Mouse (Mus musculus): ENCODE measurements at regions not wholly inside any gene's neighbourhood (a gene's known extent, or its start where the extent isn't known, plus 50 kb on each side); places are given as distances from the start of the nearest gene placed in this dataset.

DNA sequence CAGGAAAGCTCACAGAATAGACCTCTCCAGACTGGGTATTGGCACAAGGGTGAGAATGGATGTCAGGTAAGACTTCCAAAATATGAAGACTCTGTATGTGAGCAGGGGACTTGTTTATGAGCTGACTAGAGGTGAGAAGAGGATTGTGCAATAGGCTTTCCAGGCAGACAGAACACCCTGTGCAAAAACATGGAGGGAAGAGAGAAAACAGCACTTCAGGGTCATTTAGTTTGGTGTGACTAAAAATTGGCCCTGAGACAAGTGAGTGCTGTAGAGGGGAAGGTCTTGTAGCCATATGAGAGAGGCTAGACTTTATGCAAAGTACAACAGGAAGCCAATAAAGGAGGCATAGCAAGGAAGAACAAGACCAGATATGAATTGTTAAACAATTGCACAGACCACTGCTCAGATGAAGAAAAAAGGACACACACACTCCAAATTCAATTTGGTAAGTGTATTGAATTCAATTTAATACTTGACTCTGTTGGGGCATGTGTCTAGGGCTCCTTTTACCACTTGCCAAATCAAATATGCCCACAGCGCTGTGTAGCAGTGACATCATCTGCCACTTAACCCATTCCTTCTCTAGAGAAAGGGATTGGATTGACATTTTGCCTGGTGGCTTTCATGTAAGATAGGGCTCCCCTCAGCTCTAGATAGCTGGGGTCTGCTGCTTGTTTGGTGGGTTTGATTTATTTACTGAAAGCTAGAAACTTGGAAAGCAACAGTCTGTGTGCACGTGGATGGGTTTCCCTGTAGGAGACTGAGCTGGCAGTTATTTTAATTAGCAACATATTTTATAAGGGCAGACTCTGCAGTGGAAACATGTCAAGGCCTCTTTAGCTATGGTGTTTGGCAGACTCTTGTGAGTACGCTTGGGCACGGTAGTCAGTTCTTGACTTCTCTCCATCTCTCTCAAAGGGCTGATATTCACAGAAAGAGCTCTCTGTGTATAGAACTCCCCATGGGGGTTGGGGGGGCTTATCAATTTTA lies 501.1 kb upstream of the Gm26657 start:
- ATAC-seq, result no peak
- no peaks in the 10 kb centered on the region for H3K9me3 ChIP-seq (ENCODE audit: control insufficient read depth, low read length)
- H3K27ac ChIP-seq (ENCODE audit: low read depth, low read length), result no peak overlapping the region
- no peak overlapping the region for H3K9ac ChIP-seq (ENCODE audit: low read depth, low read length)
- no peak overlapping the region for H3K4me2 ChIP-seq (ENCODE audit: low read length)
- 67% methylated on average over 4 of the region's 4 CpGs for WGBS
- no peaks in the 10 kb centered on the region for H3K36me3 ChIP-seq (ENCODE audit: control insufficient read depth, insufficient read depth, low read length)
- H3K4me3 ChIP-seq (ENCODE audit: low read length), result no peak overlapping the region
- no peaks in the 10 kb centered on the region for H3K27me3 ChIP-seq (replicated peaks; ENCODE audit: control insufficient read depth, insufficient read depth, low read length)
- H3K4me1 ChIP-seq (ENCODE audit: control insufficient read depth, insufficient read depth, low read depth, low read length), result no peaks in the 10 kb centered on the region

DNA sequence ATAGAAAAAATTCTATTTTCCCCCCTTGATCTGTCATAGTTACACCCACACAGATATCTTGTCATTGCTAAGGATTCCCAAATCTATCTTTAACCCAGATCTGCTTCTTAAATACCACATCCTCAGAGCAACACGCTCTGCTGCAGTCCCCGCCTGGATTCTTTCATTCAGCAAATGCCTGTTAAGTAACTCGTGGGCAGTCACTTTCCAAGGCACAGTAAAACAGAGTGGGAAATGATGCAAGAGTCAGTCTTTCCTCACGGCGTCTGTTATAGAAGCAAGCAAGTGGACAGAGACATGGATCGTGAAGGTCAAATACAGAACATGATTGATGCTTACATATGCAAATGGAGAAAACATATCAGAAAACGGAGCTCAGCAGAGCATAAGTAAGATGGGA lies 508.5 kb upstream of the Gm26657 start:
- no peak overlapping the region for H3K9ac ChIP-seq (ENCODE audit: low read depth, low read length)
- no peaks in the 10 kb centered on the region for H3K4me1 ChIP-seq (ENCODE audit: control insufficient read depth, insufficient read depth, low read depth, low read length)
- H3K27ac ChIP-seq (ENCODE audit: low read depth, low read length), result no peak overlapping the region
- WGBS, result 75% methylated on average over 7 of the region's 7 CpGs
- H3K36me3 ChIP-seq (ENCODE audit: control insufficient read depth, insufficient read depth, low read length), result no peaks in the 10 kb centered on the region
- ATAC-seq, result no peak
- H3K27me3 ChIP-seq (replicated peaks; ENCODE audit: control insufficient read depth, insufficient read depth, low read length), result no peaks in the 10 kb centered on the region
- no peaks in the 10 kb centered on the region for H3K9me3 ChIP-seq (ENCODE audit: control insufficient read depth, low read length)
- no peak overlapping the region for H3K4me3 ChIP-seq (ENCODE audit: low read length)
- H3K4me2 ChIP-seq (ENCODE audit: low read length), result no peak overlapping the region

DNA sequence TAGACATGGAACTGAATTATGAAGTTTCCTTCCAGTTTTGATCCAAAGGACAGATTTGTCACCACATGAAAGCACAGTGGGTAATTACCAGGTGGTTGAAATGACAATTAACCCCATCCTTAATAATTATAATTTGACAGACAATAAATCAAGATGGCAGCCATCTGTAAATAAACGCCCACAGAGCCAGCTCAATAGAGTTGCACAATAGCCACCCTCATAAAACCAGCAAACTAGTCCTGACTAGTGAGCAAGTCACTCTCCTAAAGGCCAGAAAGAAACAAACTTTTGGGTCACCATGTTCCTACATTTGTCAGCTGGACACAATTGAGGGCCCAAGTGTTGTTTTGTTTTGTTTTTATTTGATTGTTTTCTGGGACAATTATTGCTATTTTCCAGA lies 509.4 kb upstream of the Gm26657 start:
- Histone ChIP-seq H3K27ac (ENCODE audit: low read depth, low read length) (no peak overlapping the region), H3K4me3 (ENCODE audit: low read length) (no peak overlapping the region), H3K9ac (ENCODE audit: low read depth, low read length) (no peak overlapping the region), H3K27me3 (replicated peaks; ENCODE audit: control insufficient read depth, insufficient read depth, low read length) (no peaks in the 10 kb centered on the region), H3K36me3 (ENCODE audit: control insufficient read depth, insufficient read depth, low read length) (no peaks in the 10 kb centered on the region), H3K4me2 (ENCODE audit: low read length) (no peak overlapping the region), H3K9me3 (ENCODE audit: control insufficient read depth, low read length) (no peaks in the 10 kb centered on the region), H3K4me1 (ENCODE audit: control insufficient read depth, insufficient read depth, low read depth, low read length) (no peaks in the 10 kb centered on the region)
- 52% methylated on average over 1 of the region's 1 CpGs for WGBS
- ATAC-seq, result no peak

DNA sequence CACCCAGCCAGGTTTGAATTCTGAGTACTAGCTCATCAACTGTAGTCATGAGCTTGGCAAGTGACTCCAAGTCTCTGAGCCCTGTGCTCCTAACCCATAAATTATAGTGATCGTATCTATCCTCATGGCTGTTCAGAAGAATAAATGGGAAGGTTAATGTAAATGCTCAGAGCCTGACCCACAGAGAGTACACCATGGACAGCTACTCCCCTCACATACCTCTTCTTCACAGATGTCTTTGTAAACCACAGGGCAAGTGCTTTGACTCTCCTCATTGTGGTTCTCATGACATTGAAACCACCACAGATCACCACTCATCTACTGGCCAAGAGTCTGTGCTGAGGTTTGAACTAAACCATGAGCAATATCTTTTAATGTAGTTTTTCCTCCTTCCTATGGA lies 513.4 kb upstream of the Gm26657 start:
- Histone ChIP-seq H3K4me1 (ENCODE audit: control insufficient read depth, insufficient read depth, low read depth, low read length) (peaks cover 5% of the 10 kb centered on the region; the same call in 1 of the 2 replicates), H3K27ac (ENCODE audit: low read depth, low read length) (no peak overlapping the region), H3K9ac (ENCODE audit: low read depth, low read length) (no peak overlapping the region), H3K4me2 (ENCODE audit: low read length) (no peak overlapping the region), H3K4me3 (ENCODE audit: low read length) (no peak overlapping the region), H3K36me3 (ENCODE audit: control insufficient read depth, insufficient read depth, low read length) (no peaks in the 10 kb centered on the region), H3K9me3 (ENCODE audit: control insufficient read depth, low read length) (no peaks in the 10 kb centered on the region), H3K27me3 (replicated peaks; ENCODE audit: control insufficient read depth, insufficient read depth, low read length) (peaks cover 2% of the 10 kb centered on the region; the same call in 1 of the 2 replicates)
- ATAC-seq, result no peak
- WGBS, result 96% methylated on average over 1 of the region's 1 CpGs

DNA sequence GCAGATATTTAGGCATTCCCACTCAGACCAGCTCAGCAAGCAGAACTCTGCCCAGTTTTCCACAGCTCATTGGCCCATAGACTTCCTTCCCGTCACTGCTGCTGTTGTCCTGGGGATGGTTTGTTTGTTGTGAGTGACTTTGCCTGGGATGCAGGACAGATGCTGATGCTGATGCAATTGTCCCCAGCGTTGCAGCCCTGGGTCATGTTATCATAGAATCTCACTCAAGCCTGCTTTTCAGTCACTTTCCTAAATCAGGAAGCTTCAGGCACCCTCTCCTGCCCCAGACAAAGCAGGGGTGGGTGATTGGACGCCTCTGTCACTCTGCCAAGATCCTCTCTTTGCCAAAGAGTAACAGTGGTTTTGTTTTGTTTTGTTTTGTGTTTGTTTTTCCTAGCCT lies 515.3 kb upstream of the Gm26657 start:
- Histone ChIP-seq H3K27me3 (replicated peaks; ENCODE audit: control insufficient read depth, insufficient read depth, low read length) (peaks cover 2% of the 10 kb centered on the region; the same call in 1 of the 2 replicates), H3K9me3 (ENCODE audit: control insufficient read depth, low read length) (no peaks in the 10 kb centered on the region), H3K9ac (ENCODE audit: low read depth, low read length) (no peak overlapping the region), H3K36me3 (ENCODE audit: control insufficient read depth, insufficient read depth, low read length) (no peaks in the 10 kb centered on the region), H3K4me3 (ENCODE audit: low read length) (no peak overlapping the region), H3K27ac (ENCODE audit: low read depth, low read length) (no peak overlapping the region), H3K4me1 (ENCODE audit: control insufficient read depth, insufficient read depth, low read depth, low read length) (peaks cover 5% of the 10 kb centered on the region; the same call in 1 of the 2 replicates), H3K4me2 (ENCODE audit: low read length) (no peak overlapping the region)
- ATAC-seq, result no peak
- 45% methylated on average over 3 of the region's 3 CpGs for WGBS

DNA sequence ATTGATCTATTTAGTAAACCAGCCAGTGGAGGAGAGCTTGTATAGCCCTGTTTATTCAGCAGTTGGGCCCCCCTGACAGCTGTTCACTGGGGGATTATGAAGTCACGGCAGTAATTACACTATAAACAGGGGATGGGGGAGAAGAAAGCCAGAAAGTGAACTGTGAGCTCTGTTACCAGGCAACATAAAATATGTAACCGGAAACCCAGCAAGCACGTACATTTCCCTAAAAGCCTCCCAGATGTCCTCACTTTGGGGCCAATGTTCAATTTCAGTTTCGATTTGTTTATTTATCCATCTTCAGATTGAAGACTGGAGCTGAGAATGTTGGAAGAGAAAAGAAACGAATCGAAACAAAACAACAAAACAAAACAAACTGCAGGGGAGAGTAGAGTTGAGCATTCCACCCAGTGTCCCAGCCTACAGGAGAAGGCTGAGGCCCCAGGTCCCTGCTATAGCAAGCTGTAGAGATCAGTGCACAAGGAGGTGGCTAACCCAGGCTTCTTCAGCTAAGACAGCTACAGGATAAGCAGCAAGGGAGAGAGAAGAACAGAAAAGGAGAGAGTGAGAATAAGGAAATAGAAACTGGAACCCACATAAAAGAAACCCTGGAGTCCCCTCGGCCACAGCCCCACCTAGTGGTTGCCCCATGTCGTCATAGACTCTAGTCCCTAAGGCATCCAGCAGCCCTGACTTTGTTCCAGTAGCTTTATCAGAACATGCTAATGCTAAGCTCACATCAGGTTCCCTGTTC lies 517.7 kb upstream of the Gm26657 start:
- peaks cover 5% of the 10 kb centered on the region; the same call in 1 of the 2 replicates for H3K4me1 ChIP-seq (ENCODE audit: control insufficient read depth, insufficient read depth, low read depth, low read length)
- H3K27me3 ChIP-seq (replicated peaks; ENCODE audit: control insufficient read depth, insufficient read depth, low read length), result peaks cover 2% of the 10 kb centered on the region; the same call in 1 of the 2 replicates
- H3K27ac ChIP-seq (ENCODE audit: low read depth, low read length), result no peak overlapping the region
- WGBS, result 38% methylated on average over 8 of the region's 8 CpGs
- H3K4me2 ChIP-seq (ENCODE audit: low read length), result 0 out of 2 replicates have a peak overlapping the region, but pooled peaks have one; percentile 0
- no peaks in the 10 kb centered on the region for H3K36me3 ChIP-seq (ENCODE audit: control insufficient read depth, insufficient read depth, low read length)
- peak; percentile 48; the same call in 1 of the 2 replicates for ATAC-seq
- H3K9ac ChIP-seq (ENCODE audit: low read depth, low read length), result no peak overlapping the region
- no peak overlapping the region for H3K4me3 ChIP-seq (ENCODE audit: low read length)
- H3K9me3 ChIP-seq (ENCODE audit: control insufficient read depth, low read length), result no peaks in the 10 kb centered on the region

DNA sequence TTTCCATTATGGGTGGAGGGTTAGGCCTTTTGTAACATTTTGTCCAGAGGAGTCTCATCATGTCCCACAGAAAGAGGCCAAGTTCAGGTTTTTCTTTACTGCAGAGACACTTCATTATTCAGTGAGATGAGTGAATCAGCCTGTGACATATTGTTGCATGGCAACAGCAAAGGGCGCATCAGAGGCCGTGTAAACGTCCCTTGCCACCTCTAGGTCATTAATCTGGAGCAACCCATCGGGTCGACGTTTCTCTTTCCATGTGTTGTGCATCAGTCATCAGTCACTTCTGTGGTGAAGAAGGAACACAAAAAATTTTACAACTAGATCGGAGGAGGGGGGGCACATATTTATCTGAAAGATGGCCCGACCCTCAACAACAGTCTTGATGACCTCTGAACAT lies 519.3 kb upstream of the Gm26657 start:
- H3K4me3 ChIP-seq (ENCODE audit: low read length), result no peak overlapping the region
- no peaks in the 10 kb centered on the region for H3K9me3 ChIP-seq (ENCODE audit: control insufficient read depth, low read length)
- peaks cover 2% of the 10 kb centered on the region; the same call in 1 of the 2 replicates for H3K27me3 ChIP-seq (replicated peaks; ENCODE audit: control insufficient read depth, insufficient read depth, low read length)
- ATAC-seq, result peak; percentile 52; the same call in 1 of the 2 replicates
- no peak overlapping the region for H3K4me2 ChIP-seq (ENCODE audit: low read length)
- no peak overlapping the region for H3K27ac ChIP-seq (ENCODE audit: low read depth, low read length)
- peaks cover 5% of the 10 kb centered on the region; the same call in 1 of the 2 replicates for H3K4me1 ChIP-seq (ENCODE audit: control insufficient read depth, insufficient read depth, low read depth, low read length)
- H3K9ac ChIP-seq (ENCODE audit: low read depth, low read length), result no peak overlapping the region
- WGBS, result 31% methylated on average over 8 of the region's 8 CpGs
- no peaks in the 10 kb centered on the region for H3K36me3 ChIP-seq (ENCODE audit: control insufficient read depth, insufficient read depth, low read length)

DNA sequence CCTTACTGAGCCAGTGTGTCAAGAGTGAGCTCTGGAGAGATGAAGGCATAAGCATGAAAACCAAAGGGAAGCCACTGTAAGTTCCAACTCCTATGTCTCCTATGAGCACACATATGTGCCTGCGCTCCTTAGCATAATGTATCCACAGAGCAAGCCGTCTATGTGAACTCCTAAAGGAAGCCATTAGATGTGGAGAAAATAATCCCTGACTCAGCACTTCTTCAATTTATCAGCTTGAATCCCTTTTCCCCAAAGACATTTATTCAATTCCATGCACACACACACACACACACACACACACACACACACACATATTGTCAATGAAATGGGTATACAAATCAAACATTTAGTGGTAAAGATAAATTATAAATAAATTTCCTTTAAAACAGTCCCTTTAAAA lies 530.4 kb upstream of the Gm26657 start:
- ATAC-seq, result no peak
- H3K4me2 ChIP-seq (ENCODE audit: low read length), result no peak overlapping the region
- H3K9me3 ChIP-seq (ENCODE audit: control insufficient read depth, low read length), result no peaks in the 10 kb centered on the region
- no peaks in the 10 kb centered on the region for H3K4me1 ChIP-seq (ENCODE audit: control insufficient read depth, insufficient read depth, low read depth, low read length)
- WGBS, result 87% methylated on average over 2 of the region's 2 CpGs
- no peak overlapping the region for H3K9ac ChIP-seq (ENCODE audit: low read depth, low read length)
- H3K4me3 ChIP-seq (ENCODE audit: low read length), result no peak overlapping the region
- H3K36me3 ChIP-seq (ENCODE audit: control insufficient read depth, insufficient read depth, low read length), result no peaks in the 10 kb centered on the region
- no peaks in the 10 kb centered on the region for H3K27me3 ChIP-seq (replicated peaks; ENCODE audit: control insufficient read depth, insufficient read depth, low read length)
- H3K27ac ChIP-seq (ENCODE audit: low read depth, low read length), result no peak overlapping the region

DNA sequence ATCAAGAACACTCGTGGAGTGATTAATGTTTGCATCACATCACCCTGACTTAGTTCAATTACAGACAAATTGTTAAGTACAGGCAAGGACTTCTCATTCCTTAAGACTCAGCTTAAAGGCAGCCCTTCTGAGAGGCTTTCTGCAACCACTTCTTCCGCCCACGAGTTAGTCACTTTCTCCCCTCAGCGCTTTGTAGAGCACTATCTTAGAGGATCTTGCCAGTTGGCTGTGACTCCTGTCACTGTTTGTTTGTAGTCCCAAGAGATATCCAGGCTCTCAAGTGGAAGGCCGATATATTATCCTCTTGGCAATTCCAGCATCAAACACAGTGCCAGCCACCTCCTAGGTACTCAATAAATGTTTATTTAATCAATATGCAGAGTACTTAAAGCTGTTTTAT lies 532.1 kb upstream of the Gm26657 start:
- Histone ChIP-seq H3K4me2 (ENCODE audit: low read length) (no peak overlapping the region), H3K27me3 (replicated peaks; ENCODE audit: control insufficient read depth, insufficient read depth, low read length) (no peaks in the 10 kb centered on the region), H3K36me3 (ENCODE audit: control insufficient read depth, insufficient read depth, low read length) (no peaks in the 10 kb centered on the region), H3K4me1 (ENCODE audit: control insufficient read depth, insufficient read depth, low read depth, low read length) (no peaks in the 10 kb centered on the region), H3K4me3 (ENCODE audit: low read length) (no peak overlapping the region), H3K9ac (ENCODE audit: low read depth, low read length) (no peak overlapping the region), H3K9me3 (ENCODE audit: control insufficient read depth, low read length) (no peaks in the 10 kb centered on the region), H3K27ac (ENCODE audit: low read depth, low read length) (no peak overlapping the region)
- WGBS, result 73% methylated on average over 5 of the region's 5 CpGs
- no peak for ATAC-seq

All from hindbrain, embryonic 16.5 days (tissue).